Mouse (Mus musculus) kidney, adult 2 months (tissue): ENCODE results near the gene Wdr24. TPM values are rescaled to one million over a fixed set of nuclear protein-coding genes. Genes with fewer than 3 reads are reported as not detected.
"Not testable (repeated sequence)": the region's sequence is repeated elsewhere in the genome, so short reads cannot be mapped to it uniquely, and the experiment has no call there.

Experiments
- DNase-seq: peaks from one replicate; pipeline ENCODE4 v3.0.0; 2021
- H3K27ac ChIP-seq: fragments of 200-500 bp; 2 replicates; pipeline ENCODE4 v1.5.1; 2012; ENCODE audit warnings: low read depth, low read length, control low read depth, inconsistent platforms; ENCODE audit not compliant: insufficient read depth
- H3K27me3 ChIP-seq: fragments of 200-500 bp; replicated peaks from 2 replicates; pipeline ENCODE4 v1.6.1; 2012; ENCODE audit warnings: mild to moderate bottlenecking, moderate library complexity, low read length, inconsistent platforms; ENCODE audit not compliant: control insufficient read depth, insufficient read depth
- H3K36me3 ChIP-seq: fragments of 200-500 bp; 2 replicates; pipeline ENCODE4 v1.6.1; 2012; ENCODE audit warnings: mild to moderate bottlenecking, moderate library complexity, low read length, inconsistent platforms; ENCODE audit not compliant: control insufficient read depth, insufficient read depth
- H3K4me1 ChIP-seq: fragments of 200-500 bp; 2 replicates; pipeline ENCODE4 v1.6.1; 2011; ENCODE audit warnings: low read length; ENCODE audit not compliant: control insufficient read depth, insufficient read depth
- H3K4me3 ChIP-seq: fragments of 200-500 bp; 2 replicates; pipeline ENCODE4 v1.5.1; 2011; ENCODE audit warnings: mild to moderate bottlenecking, low read depth, low read length, control low read depth; ENCODE audit not compliant: insufficient read depth
- CTCF ChIP-seq: fragments of 200-500 bp; conservative IDR thresholded peaks from 2 replicates; pipeline ENCODE4 v1.5.1; 2011; ENCODE audit warnings: low read depth, mild to moderate bottlenecking, control low read depth, low read length, moderate library complexity, mixed read lengths; ENCODE audit not compliant: insufficient read depth, insufficient read length
- POLR2A ChIP-seq: fragments of 200-500 bp; IDR thresholded peaks from one replicate; pipeline ENCODE4 v1.6.1; 2011; ENCODE audit warnings: low read depth, low read length, control low read depth
- WGBS: fragments of 180-500 bp; shearing (Covaris S2); methylation state at CpG from one replicate; pipeline ENCODE4 v1.1.7; 2018; 5-methylcytosine and 5-hydroxymethylcytosine counted together
- polyA plus RNA-seq: library from polyadenylated mRNA; depleted of rRNA; stranded (reverse); fragments of >200 nt; gene quantifications from 2 replicates; pipeline ENCODE4 v1.2.3, GENCODE M21; 2012

Gene Wdr24
- polyA plus RNA-seq, 1 experiment: 34.9 TPM

DNA sequence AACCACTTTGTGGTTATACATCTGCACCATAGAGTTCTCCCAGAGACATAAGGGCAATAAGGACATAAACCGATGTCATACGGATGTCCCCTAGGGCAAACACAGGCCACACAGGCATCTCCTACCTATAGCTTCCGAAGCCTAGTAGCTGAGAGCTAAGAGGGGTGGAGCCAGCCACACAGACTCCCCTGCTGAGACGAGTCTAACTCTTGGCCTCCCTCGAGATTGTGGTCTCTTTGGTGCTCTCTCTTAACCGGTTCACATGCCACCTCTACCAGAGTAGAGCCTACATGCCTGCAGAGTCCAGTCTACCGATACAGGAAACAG is 44.0 kb downstream of the Wdr24 start:
- TF ChIP-seq POLR2A: no peak
- TF ChIP-seq CTCF: no peak
- Histone ChIP-seq H3K4me3 (peak overlapping the region; percentile 87), H3K27me3 (no peaks in the 10 kb centered on the region), H3K36me3 (no peaks in the 10 kb centered on the region), H3K4me1 (peaks cover 18% of the 10 kb centered on the region; the same call in 1 of the 2 replicates), H3K27ac (peak overlapping the region; percentile 88)
- no peak for DNase-seq
- 8% methylated on average over 7 of the region's 7 CpGs for WGBS

DNA sequence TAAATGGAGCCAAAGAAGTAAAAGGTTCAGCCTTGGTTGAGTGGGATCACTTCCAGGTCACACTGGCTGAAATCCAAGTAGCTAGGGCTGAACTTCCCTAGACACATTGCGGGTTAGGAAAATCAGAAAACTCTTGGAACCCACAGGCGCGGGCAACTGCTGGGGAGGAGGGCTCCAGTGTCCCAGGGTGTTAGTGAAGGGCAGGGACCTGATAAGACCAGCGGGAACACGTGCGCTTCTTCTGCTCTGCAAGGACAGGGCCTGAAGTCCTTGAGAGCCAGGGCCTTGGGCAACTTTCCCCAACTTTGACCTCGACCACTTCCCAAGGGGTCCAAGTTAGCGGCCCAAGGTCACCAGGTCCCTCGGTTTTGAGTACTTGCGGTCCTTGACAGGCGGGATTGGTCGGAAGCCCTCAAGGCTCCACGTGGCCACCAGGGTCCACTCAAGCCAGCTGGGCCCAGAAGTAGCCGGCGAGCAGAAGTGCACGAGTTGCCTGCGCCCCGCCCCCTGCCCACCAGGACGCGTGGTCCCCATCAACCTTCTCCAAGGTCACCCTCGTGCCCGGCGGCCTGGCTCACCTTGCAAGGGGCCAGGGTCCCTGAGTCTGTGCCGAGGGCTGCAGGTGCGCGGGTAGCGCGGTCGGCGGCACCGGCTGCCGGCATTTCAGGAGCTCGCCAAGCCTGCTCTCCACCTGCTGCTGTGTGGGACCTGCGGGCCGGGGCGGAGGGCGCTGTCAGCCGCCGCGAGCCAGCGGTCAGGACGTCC is 44.6 kb downstream of the Wdr24 start:
- H3K27me3 ChIP-seq: no peaks in the 10 kb centered on the region
- DNase-seq: peak; percentile 86
- WGBS: under 1% methylated on average over 42 of the region's 42 CpGs
- no peaks in the 10 kb centered on the region for H3K36me3 ChIP-seq
- peak overlapping the region; percentile 87 for H3K4me3 ChIP-seq
- peaks cover 18% of the 10 kb centered on the region; the same call in 1 of the 2 replicates for H3K4me1 ChIP-seq
- H3K27ac ChIP-seq: peak overlapping the region; percentile 88
- no peak for TF ChIP-seq CTCF
- no peak for TF ChIP-seq POLR2A

DNA sequence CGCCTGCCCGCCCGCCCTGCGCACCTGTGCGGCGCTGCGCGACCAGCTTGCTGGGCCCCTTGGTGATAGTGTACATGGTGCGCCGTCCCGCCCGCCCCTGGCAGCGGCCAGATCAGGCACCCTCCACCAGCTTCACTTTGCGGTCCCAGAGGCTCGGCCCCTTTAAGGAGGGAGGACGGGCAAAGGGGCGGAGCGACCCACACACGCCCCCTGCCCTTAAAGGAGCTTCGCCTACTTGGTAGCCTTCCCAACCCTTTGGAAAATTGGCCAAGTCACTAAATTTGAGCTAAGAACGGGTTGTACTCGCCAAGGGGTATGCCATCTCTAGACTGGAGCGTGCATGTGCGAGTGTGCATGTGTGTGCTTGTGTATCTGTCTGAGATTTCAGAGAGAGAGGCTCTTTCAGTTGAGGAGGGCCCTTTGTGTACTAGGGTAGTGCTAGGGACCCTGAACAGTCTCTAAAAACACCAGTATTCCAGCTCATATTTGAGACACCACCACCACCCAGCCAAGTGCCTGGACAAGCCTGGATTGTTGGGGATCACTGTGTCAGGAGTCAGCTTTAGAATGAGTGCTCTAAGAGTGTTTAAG is 45.3 kb downstream of the Wdr24 start, which contains the start of gene Mcrip2:
Gene Mcrip2, minus strand, starts transcription at position 164 of the 591 bp plus-strand sequence.
- DNase-seq: peak; percentile 94
- H3K27ac ChIP-seq: peak within 1 kb of the TSS; percentile 88
- WGBS: under 1% methylated on average over 24 of the region's 24 CpGs
- no peaks in the 10 kb centered on the region for H3K36me3 ChIP-seq
- peaks cover 18% of the 10 kb centered on the region; the same call in 1 of the 2 replicates for H3K4me1 ChIP-seq
- TF ChIP-seq POLR2A (peak; percentile 78), CTCF (no peak)
- H3K4me3 ChIP-seq: peak within 1 kb of the TSS; percentile 87
- no peaks in the 10 kb centered on the region for H3K27me3 ChIP-seq

DNA sequence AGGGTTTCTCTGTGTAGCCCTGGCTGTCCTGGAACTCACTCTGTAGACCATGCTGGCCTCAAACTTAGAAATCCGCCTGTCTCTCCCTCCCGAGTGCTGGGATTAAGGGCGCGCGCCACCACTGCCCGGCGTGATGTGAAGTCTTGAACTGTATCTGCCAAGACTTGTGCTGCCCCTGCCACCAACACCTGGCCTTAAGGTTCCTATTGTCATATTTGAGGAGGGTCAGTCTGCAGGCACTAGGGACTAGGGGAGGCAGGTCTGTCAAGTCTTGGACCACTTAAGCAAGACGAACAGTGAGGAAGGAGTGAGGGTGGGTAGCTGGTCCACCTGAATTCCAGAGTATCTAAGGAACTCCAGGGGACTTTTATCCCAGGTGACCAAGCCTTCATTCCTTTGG is 46.1 kb downstream of the Wdr24 start:
- H3K4me3 ChIP-seq: no peak overlapping the region
- H3K36me3 ChIP-seq: no peaks in the 10 kb centered on the region
- DNase-seq: no peak
- H3K27ac ChIP-seq: no peak overlapping the region
- H3K27me3 ChIP-seq: no peaks in the 10 kb centered on the region
- WGBS: 88% methylated on average over 8 of the region's 8 CpGs
- peaks cover 23% of the 10 kb centered on the region; the same call in 1 of the 2 replicates for H3K4me1 ChIP-seq
- no peak for TF ChIP-seq CTCF
- no peak for TF ChIP-seq POLR2A

DNA sequence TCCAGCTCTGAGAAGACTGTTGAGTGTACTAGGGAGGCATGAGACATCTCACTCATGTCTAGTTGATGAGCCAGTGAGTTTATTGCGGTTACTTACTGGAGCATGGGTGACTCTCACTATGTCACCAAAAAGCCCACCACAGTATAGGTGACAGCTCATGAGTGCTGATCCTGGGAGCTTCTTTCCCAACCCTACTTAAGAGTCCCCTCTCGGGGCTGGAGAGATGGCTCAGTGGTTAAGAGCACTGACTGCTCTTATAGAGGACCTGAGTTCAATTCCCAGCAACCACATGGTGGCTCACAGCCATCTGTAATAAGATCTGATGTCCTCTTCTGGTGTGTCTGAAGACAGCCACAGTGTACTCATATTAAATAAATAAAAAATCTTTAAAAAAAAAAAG is 46.5 kb downstream of the Wdr24 start:
- 85% methylated on average over 2 of the region's 2 CpGs for WGBS
- Histone ChIP-seq H3K27me3 (no peaks in the 10 kb centered on the region), H3K4me1 (peaks cover 21% of the 10 kb centered on the region; the same call in 1 of the 2 replicates), H3K4me3 (no peak overlapping the region), H3K36me3 (no peaks in the 10 kb centered on the region), H3K27ac (no peak overlapping the region)
- no peak for TF ChIP-seq POLR2A
- no peak for TF ChIP-seq CTCF
- DNase-seq: no peak

DNA sequence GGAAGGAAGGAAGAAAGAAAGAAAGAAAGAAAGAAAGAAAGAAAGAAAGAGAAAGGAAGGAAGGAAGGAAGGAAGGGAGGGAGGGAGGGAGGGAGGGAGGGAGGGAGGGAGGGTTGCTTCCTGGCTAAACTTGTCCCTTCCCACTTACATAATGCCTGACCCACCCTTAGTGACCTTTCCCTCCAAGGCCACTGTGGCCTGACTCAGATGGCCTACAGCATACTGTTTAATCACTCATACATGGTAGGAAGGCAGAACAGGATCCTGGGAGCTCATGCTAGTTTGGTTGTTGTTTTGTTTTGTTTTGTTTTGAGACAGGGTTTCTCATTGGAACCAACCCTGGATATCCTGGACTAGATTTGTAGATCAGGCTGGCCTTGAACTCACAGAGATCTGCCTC is 48.1 kb downstream of the Wdr24 start:
- peak; percentile 45 for DNase-seq

GRCm38 (mm10) chr17:25872676-25873075 is 49.2 kb downstream of the Wdr24 start:
- Histone ChIP-seq H3K27ac (peak overlapping the region; percentile 91), H3K4me1 (peaks cover 37% of the 10 kb centered on the region; the same call in 1 of the 2 replicates), H3K36me3 (no peaks in the 10 kb centered on the region), H3K27me3 (no peaks in the 10 kb centered on the region), H3K4me3 (no peak overlapping the region)
- 54% methylated on average over 3 of the region's 3 CpGs for WGBS
- peak; percentile 84 for DNase-seq
- no peak for TF ChIP-seq CTCF
- no peak for TF ChIP-seq POLR2A

More for the DNA sequence above, 48.1 kb downstream of the Wdr24 start:
- Histone ChIP-seq H3K4me1 (peaks cover 29% of the 10 kb centered on the region; the same call in 1 of the 2 replicates), H3K27ac (peak overlapping the region; percentile 91)
- not testable (repeated sequence) for H3K4me3 ChIP-seq, H3K36me3 ChIP-seq, H3K27me3 ChIP-seq
